Mouse (Mus musculus) thymus, postnatal 25 days (tissue): ENCODE results near the gene Prkch.

Experiments used
- DNase-seq: peaks from one replicate; pipeline ENCODE4 v3.0.0; 2022

The Prkch gene

DNA sequence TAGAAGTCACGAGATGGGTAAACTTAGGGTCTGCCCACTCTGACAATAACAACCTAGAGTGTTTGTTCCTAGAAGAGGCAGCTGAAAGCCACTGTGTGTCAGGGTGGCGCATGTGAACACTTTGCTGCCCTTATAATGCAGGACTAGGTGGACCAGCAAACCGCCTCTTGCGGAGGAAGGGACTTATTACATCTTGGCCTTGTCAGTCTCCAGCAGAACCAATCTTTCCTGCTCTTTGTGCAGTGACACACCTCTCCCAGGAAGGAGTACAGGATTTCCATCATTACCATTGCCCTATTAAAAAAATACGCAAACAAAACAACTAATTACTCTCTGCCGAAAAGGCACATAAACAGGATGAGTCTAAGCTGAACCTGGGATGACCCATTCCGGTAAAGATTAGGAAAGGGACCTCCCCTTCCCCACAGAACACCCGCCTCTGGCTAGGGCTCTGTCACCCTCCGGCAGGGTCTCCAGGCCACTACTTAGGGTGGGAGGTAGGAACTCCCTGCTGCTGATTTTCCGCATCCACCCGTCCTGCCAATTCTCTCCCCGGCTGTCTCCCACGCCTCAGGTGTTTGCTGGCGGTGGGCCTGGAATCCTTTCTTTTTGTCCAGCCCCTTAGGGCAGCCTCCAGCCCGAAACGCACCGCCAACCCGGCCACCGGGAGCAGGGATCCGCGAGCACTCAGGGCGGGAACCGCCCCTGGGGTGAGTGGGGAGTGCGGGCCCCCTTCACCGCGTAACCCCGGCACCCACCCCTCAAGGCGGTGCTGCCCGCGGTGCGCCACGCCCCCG is 585 bp upstream of the Prkch start:
- no peak for DNase-seq

DNA sequence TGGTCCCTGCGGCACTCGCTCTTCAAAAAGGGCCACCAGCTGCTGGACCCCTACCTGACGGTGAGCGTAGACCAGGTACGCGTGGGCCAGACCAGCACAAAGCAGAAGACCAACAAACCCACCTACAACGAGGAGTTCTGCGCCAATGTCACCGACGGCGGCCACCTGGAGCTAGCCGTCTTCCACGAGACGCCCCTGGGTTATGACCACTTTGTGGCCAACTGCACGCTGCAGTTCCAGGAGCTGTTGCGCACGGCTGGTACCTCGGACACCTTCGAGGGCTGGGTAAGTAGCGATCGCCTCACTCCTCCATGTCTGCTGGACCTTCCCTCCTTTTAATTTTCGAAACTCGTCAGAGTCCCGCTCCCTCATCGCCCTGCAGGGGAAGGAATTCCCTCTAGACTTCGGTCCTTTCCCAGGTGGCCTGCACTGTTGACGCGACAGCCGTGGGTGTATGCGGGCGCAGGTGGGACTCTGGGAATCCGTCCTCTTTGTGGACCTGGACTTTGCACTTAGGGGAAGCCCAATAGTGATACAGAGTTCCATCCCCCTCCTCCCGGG is 725 bp downstream of the Prkch start:
- DNase-seq, result peak; percentile 51

DNA sequence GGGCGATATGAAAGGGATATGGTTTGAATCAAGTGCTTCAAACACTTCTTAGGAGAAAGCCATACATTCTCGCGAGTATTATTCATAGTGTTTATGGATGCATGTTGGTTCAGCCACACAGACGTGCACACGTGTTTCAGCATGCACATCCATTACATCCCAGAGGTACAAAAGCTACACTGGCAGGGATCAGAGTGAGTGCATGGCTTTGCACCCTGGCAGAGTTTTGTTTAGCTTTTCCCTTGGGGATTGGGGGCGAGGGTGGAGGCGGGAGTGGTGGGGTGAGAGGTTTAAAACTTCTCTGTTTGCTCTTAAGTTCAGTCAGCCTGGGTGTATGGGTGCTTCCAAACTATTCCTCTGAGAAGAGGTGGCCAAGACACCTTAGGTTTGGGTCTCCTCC is 1.3 kb downstream of the Prkch start:
- DNase-seq, result no peak

DNA sequence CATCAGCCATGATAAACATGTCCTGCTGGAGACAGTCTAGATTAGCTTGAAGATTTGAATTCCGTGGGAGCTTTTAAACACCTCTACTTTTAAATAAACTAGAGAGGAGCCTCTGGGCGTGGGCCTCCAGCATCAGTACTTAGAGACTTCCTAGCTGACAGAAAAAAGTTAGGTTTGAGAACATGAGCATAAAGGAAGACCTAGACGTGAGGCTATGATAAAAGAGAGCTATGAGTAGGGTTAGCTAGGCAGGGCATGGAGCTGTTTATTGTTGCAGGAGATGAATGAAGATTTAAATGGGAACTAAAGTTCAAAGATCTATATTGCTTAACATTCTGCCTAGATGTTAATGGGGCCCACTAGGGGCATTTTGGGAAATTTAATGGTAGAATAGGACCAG is 2.7 kb downstream of the Prkch start:
- no peak for DNase-seq

DNA sequence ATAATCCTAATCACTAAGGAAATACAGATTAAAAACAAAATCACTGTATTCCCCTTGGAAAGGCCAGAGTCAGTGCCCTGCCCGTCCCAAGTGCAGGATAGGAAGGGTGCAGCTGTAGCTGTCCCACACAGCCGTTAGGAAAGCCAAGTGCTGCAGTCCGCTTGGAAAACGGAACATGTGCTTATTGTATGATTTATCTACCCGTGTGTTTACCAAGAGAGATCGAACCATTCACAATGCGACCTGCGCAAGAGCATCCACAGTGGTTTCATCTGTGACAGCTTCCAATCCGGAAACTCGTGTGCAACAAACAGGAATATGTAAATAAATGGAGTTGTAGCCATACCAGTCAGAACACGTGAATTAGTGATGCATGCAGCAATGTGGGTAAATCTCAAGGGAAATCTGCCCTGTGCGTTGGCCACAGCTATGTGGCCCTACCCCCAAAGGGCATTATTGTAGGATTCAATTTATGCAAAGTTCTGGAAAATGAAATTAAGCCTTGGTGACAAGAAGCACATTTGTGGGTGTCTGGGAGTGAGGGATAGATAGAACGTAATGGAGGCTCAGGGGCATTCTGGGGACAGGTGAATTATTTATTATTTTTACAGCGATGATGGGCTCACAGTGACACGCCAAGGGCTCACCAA is 6.2 kb downstream of the Prkch start:
- no peak for DNase-seq

DNA sequence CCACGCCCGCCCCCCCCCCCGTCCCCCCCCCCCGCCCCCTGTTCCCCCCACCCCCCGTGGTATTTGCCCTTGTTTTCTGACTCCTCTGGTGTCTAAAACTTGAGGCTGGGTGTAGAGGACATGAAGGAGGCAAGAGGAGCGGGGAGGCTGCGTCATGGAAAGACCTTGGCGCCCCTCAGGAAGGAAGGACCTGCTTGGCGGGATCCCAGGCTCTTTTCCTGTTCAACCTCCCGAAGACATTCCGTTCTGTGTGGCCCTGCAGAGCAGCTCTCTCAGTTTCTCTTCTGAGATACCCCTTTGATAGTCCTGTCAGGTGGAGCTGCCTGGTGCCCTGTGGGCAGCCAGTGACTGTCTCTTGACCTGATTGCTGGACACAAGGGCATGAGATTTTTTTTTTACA is 7.0 kb downstream of the Prkch start:
- DNase-seq, result no peak

- peak; percentile 73 for DNase-seq
These were observed 8.6 kb downstream of the Prkch start for GRCm38 (mm10) chr12:73593021-73593798.

- DNase-seq, result no peak
These were observed 9.7 kb downstream of the Prkch start for GRCm38 (mm10) chr12:73594177-73594745.

DNA sequence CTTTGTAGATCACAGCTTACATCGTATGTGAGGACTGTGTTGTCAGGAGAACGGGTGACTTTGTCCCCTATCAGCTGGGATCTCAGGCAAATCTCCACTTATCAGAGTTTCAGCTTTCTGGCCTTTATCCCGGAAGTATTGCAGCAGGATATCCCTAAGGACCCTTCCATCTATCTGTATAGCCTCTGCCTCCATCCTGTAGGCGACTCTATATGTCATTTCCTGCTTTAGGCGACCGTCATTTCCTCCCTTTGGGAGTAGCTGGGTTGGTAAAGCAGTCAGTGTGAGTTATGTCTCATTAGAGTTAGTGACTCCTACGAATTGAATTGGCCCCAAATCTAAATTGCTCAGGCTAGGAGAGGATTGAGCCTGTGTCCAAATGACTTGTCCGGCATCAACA is 10.6 kb downstream of the Prkch start:
- no peak for DNase-seq

GRCm38 (mm10) chr12:73598241-73598640 is 13.6 kb downstream of the Prkch start:
- DNase-seq, result peak; percentile 84

GRCm38 (mm10) chr12:73600457-73600856 is 15.9 kb downstream of the Prkch start:
- no peak for DNase-seq

- DNase-seq, result no peak
These were observed 18.4 kb downstream of the Prkch start for GRCm38 (mm10) chr12:73602974-73603373.

GRCm38 (mm10) chr12:73603653-73604052 is 19.1 kb downstream of the Prkch start:
- no peak for DNase-seq

- DNase-seq, result peak; percentile 77
These were observed 20.2 kb downstream of the Prkch start for GRCm38 (mm10) chr12:73604762-73605161.

GRCm38 (mm10) chr12:73605174-73605573 is 20.6 kb downstream of the Prkch start:
- DNase-seq, result no peak

DNA sequence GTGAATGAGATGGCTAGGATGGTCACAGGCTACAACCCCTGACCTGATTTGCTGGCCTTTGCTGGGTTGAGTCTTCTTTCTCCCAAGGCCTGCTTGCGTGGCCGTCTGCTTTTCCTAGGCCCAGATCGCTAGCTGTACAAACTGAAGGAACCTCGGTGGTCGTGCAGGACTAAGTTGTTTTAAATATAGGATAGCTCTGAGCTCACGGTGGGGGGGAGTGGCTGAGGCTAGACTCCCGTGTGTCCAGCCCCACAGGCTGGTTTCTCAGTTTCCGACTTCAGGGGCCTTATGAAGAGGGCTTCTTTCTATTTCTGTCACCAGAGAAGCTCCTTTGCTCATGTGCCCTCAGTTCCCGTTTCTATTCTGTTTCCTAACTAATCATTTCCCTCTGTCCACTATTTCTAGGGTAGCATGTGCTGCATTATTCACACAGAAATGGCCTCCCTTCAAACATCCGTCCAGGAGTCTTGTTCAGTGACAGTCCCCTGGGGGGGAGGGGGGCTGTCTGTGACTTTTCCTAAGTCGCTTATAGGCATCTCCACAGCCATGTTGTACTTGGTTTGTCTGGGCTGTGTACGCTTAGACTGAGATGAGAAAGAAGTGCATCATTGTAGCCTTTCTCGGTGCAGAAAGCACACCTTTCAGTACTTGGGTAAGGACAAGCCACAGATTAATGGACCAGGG is 22.9 kb downstream of the Prkch start:
- DNase-seq, result no peak

- DNase-seq, result no peak
These were observed 23.4 kb downstream of the Prkch start for GRCm38 (mm10) chr12:73608065-73608397.

- no peak for DNase-seq
These were observed 24.7 kb downstream of the Prkch start for GRCm38 (mm10) chr12:73609262-73609661.

DNA sequence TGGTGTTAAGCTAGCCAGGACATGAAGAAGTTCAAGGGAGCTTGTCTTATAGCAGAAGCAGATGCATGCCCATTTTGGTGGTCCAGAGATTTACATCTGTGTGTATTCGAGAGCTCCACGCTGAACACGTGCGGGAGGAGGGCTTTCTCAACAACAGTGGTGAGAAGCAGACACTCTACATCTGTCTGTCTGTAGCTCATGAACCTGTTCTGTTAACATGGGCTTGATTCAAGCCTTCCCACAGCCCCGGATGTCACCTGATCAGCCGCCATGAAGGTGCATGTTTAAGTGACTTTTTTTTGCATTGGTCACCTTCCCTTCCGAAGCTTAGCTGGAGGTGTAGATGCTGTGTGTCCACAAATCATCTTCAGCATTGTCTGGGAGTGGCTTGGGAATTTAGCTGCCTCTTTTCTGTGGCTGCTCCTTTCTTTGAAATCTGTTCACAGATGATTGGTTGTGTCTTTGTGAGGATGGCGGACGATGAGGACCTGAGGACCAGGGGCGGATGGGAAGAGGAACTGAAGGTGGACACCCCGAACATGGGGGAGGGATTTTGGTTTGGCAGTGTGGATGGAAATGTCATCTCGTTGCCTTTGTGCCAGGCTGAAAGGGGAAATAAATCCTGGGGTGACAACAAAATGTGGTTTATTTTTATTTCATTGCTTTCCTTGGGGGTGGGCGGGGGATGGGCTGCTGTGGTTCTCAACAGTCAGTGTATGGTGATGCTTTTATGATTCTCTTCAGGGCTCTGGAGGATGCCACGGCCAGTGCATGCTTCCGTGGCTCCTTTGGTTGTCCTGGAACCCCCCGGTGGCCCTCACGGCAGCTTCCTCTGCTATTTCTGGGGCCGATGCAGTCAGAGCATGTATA is 25.3 kb downstream of the Prkch start:
- peak; percentile 56 for DNase-seq

GRCm38 (mm10) chr12:73610831-73611370 is 26.3 kb downstream of the Prkch start:
- no peak for DNase-seq

GRCm38 (mm10) chr12:73611741-73612140 is 27.1 kb downstream of the Prkch start:
- DNase-seq, result no peak
